Mouse (Mus musculus) liver, embryonic 14.5 days (tissue): Measurements from ENCODE around the gene Trp53bp1.

Experiments used
- CTCF ChIP-seq: IDR thresholded peaks from 2 replicates; pipeline ENCODE4 v1.5.1; 2016; ENCODE audit warnings: antibody characterized with exemption, low read depth, control low read depth
- EP300 ChIP-seq: IDR thresholded peaks from 2 replicates; pipeline ENCODE4 v1.6.1; 2016; ENCODE audit warnings: antibody characterized with exemption, low read depth

- TF ChIP-seq CTCF, result no peak; the same call in 1 of the 2 replicates
- TF ChIP-seq EP300, result no peak
These were observed 17.9 kb upstream of the Trp53bp1 start, which contains the start of gene Map1a for GRCm38 (mm10) chr2:121288901-121289729.
